Mouse (Mus musculus) liver, embryonic 14.5 days (tissue): ENCODE measurements at regions not wholly inside any gene's neighbourhood (a gene's known extent, or its start where the extent isn't known, plus 50 kb on each side); places are given as distances from the start of the nearest gene placed in this dataset.

ENCODE experiments used
- ATAC-seq: fragments of 200-750 bp; cut with Nextera tagmentation; 2 replicates; pipeline ENCODE4 v1.8.0; 2017; ENCODE audit warnings: moderate number of reproducible peaks, mild to moderate bottlenecking, moderate library complexity; ENCODE audit not compliant: insufficient read depth
- DNase-seq, 3 experiments: peaks; one replicate each; pipeline ENCODE4 v3.0.0-alpha.2; 2012 to 2013; ENCODE audit warnings: low read depth in 3 of 3, low spot score in 3 of 3
- H3K27ac ChIP-seq: fragments of 300-500 bp; sonication (generic); 2 replicates; pipeline ENCODE4 v1.5.1; 2014; ENCODE audit warnings: moderate library complexity, mild to moderate bottlenecking, control low read depth, inconsistent platforms
- H3K27me3 ChIP-seq: fragments of 300-500 bp; sonication (generic); 2 replicates; pipeline ENCODE4 v1.6.1; 2014; ENCODE audit warnings: mild to moderate bottlenecking, low read length, moderate library complexity; ENCODE audit not compliant: control insufficient read depth, insufficient read depth
- H3K36me3 ChIP-seq: fragments of 300-500 bp; sonication (generic); replicated peaks from 2 replicates; pipeline ENCODE4 v1.6.1; 2014; ENCODE audit warnings: low read depth; ENCODE audit not compliant: control insufficient read depth, insufficient read depth
- H3K4me1 ChIP-seq, 2 experiments: fragments of 200-500 bp in 1 of 2; fragments of 300-500 bp in 1 of 2; sonication (generic) in 1 of 2; replicated peaks; 2 replicates each; pipeline ENCODE4 v1.6.1; 2012 to 2014; ENCODE audit warnings: antibody characterized with exemption in 1 of 2, inconsistent platforms in 1 of 2, low read length in 1 of 2; ENCODE audit not compliant: control insufficient read depth in 2 of 2, insufficient read depth in 2 of 2
- H3K4me2 ChIP-seq: fragments of 300-500 bp; sonication (generic); 2 replicates; pipeline ENCODE4 v1.6.1; 2014; ENCODE audit warnings: low read depth, mild to moderate bottlenecking, control low read depth, moderate library complexity
- H3K4me3 ChIP-seq, 2 experiments: fragments of 200-500 bp in 1 of 2; fragments of 300-500 bp in 1 of 2; sonication (generic) in 1 of 2; 2 replicates each; pipeline ENCODE4 v1.5.1; 2012 to 2014; ENCODE audit warnings: low read depth in 2 of 2, low read length in 2 of 2, mild to moderate bottlenecking in 2 of 2, control low read depth in 1 of 2, inconsistent platforms in 1 of 2, moderate library complexity in 1 of 2; ENCODE audit not compliant: insufficient read depth in 1 of 2
- H3K9ac ChIP-seq: fragments of 300-500 bp; sonication (generic); replicated peaks from 2 replicates; pipeline ENCODE4 v1.6.1; 2014; ENCODE audit warnings: mild to moderate bottlenecking, control low read depth, moderate library complexity
- H3K9me3 ChIP-seq: fragments of 300-500 bp; sonication (generic); 2 replicates; pipeline ENCODE4 v1.6.1; 2016; ENCODE audit warnings: low read length, mixed read lengths; ENCODE audit not compliant: control insufficient read depth
- CTCF ChIP-seq: IDR thresholded peaks from 2 replicates; pipeline ENCODE4 v1.5.1; 2016; ENCODE audit warnings: antibody characterized with exemption, low read depth, control low read depth
- EP300 ChIP-seq: IDR thresholded peaks from 2 replicates; pipeline ENCODE4 v1.6.1; 2016; ENCODE audit warnings: antibody characterized with exemption, low read depth
- WGBS: fragments of 180-500 bp; shearing (Covaris S2); extraction: QIAGEN DNeasy Blood & Tissue Kit; methylation state at CpG from one replicate; pipeline ENCODE4 v1.1.7; 2014; ENCODE audit not compliant: insufficient replicate concordance; 5-methylcytosine and 5-hydroxymethylcytosine counted together

DNA sequence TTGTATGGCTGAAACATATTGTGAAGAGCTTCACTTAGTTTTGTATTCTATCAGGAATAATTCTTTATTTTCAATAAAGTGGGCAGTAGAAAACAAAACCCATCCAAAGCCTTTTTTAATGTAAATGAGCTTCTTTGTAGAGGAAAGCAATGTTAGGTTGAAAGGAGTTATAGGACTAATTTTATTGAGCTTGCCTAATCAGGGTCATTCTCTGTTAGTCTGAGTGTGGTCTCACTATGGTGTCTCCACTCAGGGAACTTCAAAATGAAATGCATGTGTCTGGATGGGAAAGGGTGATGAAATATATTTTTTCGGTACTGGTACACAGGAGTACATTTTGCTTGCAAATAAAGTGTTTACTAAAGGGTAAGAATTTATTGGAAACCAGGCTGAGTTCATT lies 1055.5 kb upstream of the Flrt2 start:
- Histone ChIP-seq H3K9ac (no peak overlapping the region), H3K4me2 (no peak overlapping the region), H3K27me3 (no peaks in the 10 kb centered on the region), H3K36me3 (no peaks in the 10 kb centered on the region), H3K9me3 (no peaks in the 10 kb centered on the region), H3K4me1 (no peaks in the 10 kb centered on the region), H3K4me3 (no peak overlapping the region), H3K27ac (no peak overlapping the region)
- ATAC-seq (no peak), DNase-seq (no peak)
- 58% methylated on average over 1 of the region's 1 CpGs for WGBS
- TF ChIP-seq CTCF (no peak), EP300 (no peak)

GRCm38 (mm10) chr12:94640153-94640552 lies 1051.9 kb upstream of the Flrt2 start:
- no peaks in the 10 kb centered on the region for H3K27me3 ChIP-seq
- no peaks in the 10 kb centered on the region for H3K9me3 ChIP-seq
- H3K4me2 ChIP-seq: no peak overlapping the region
- WGBS: 56% methylated on average over 4 of the region's 4 CpGs
- ATAC-seq (no peak), DNase-seq (no peak)
- H3K9ac ChIP-seq: no peak overlapping the region
- H3K4me3 ChIP-seq: no peak overlapping the region
- TF ChIP-seq CTCF (no peak), EP300 (no peak)
- no peaks in the 10 kb centered on the region for H3K36me3 ChIP-seq
- no peaks in the 10 kb centered on the region for H3K4me1 ChIP-seq
- no peak overlapping the region for H3K27ac ChIP-seq

GRCm38 (mm10) chr12:94645302-94645701 lies 1046.7 kb upstream of the Flrt2 start:
- H3K27ac ChIP-seq: no peak overlapping the region
- H3K4me1 ChIP-seq: no peaks in the 10 kb centered on the region
- no peaks in the 10 kb centered on the region for H3K36me3 ChIP-seq
- no peaks in the 10 kb centered on the region for H3K9me3 ChIP-seq
- whole genome bisulfite sequencing: 40% methylated on average over 2 of the region's 2 CpGs
- no peak for ATAC-seq
- TF ChIP-seq CTCF (no peak), EP300 (no peak)
- no peak overlapping the region for H3K4me3 ChIP-seq
- no peak for DNase-seq
- no peak overlapping the region for H3K9ac ChIP-seq
- no peak overlapping the region for H3K4me2 ChIP-seq
- H3K27me3 ChIP-seq: no peaks in the 10 kb centered on the region

- no peak for ATAC-seq
- no peak overlapping the region for H3K4me2 ChIP-seq
- TF ChIP-seq EP300: no peak
- TF ChIP-seq CTCF: no peak
These were observed 1022.0 kb upstream of the Flrt2 start for GRCm38 (mm10) chr12:94670035-94670434.

GRCm38 (mm10) chr12:94674925-94675324 lies 1017.1 kb upstream of the Flrt2 start:
- WGBS: 72% methylated on average over 2 of the region's 2 CpGs
- no peaks in the 10 kb centered on the region for H3K36me3 ChIP-seq
- no peaks in the 10 kb centered on the region for H3K27me3 ChIP-seq
- H3K27ac ChIP-seq: no peak overlapping the region
- H3K4me2 ChIP-seq: no peak overlapping the region
- DNase-seq (no peak), ATAC-seq (no peak)
- H3K9me3 ChIP-seq: no peaks in the 10 kb centered on the region
- no peak overlapping the region for H3K9ac ChIP-seq
- TF ChIP-seq EP300 (no peak), CTCF (no peak)
- H3K4me1 ChIP-seq: no peaks in the 10 kb centered on the region
- H3K4me3 ChIP-seq: no peak overlapping the region

More at GRCm38 (mm10) chr12:94670035-94670434, 1022.0 kb upstream of the Flrt2 start:
- Histone ChIP-seq H3K27me3 (no peaks in the 10 kb centered on the region), H3K4me3 (no peak overlapping the region), H3K27ac (no peak overlapping the region), H3K9ac (no peak overlapping the region), H3K4me1 (no peaks in the 10 kb centered on the region), H3K36me3 (no peaks in the 10 kb centered on the region), H3K9me3 (no peaks in the 10 kb centered on the region)
- 81% methylated on average over 1 of the region's 1 CpGs for WGBS
- no peak for DNase-seq
